Mouse (Mus musculus) C2C12 (cell line): ENCODE results near the gene Gm20696. TPM values are rescaled to one million over a fixed set of nuclear protein-coding genes. Genes with fewer than 3 reads are reported as not detected.

Source experiments
- H3K27me3 ChIP-seq: one replicate; pipeline ENCODE4 v1.6.1; 2011; ENCODE audit not compliant: control insufficient read depth, insufficient read depth, insufficient read length
- H3K36me3 ChIP-seq: one replicate; pipeline ENCODE4 v1.6.1; 2011; ENCODE audit not compliant: control insufficient read depth, insufficient read depth
- H3K4me3 ChIP-seq: one replicate; pipeline ENCODE4 v1.5.1; 2011; ENCODE audit warnings: mild to moderate bottlenecking, control low read depth; ENCODE audit not compliant: poor library complexity, insufficient read depth, severe bottlenecking
- H3K79me2 ChIP-seq: one replicate; pipeline ENCODE4 v1.6.1; 2011; ENCODE audit not compliant: control insufficient read depth, insufficient read depth
- H3K79me3 ChIP-seq: one replicate; pipeline ENCODE4 v1.6.1; 2011; ENCODE audit warnings: low read depth, control low read depth
- H3ac ChIP-seq: one replicate; pipeline ENCODE3; 2011; ENCODE audit warnings: low read depth; ENCODE audit not compliant: control insufficient read depth, insufficient read length
- CEBPB ChIP-seq: IDR thresholded peaks from one replicate; pipeline ENCODE4 v1.6.1; 2011; ENCODE audit warnings: low read depth, mild to moderate bottlenecking, control low read depth, moderate library complexity
- CTCF ChIP-seq: IDR thresholded peaks from one replicate; pipeline ENCODE4 v1.5.1; 2011; ENCODE audit not compliant: control insufficient read depth, insufficient read depth, insufficient read length
- FOSL1 ChIP-seq: IDR thresholded peaks from one replicate; pipeline ENCODE4 v1.8.0; 2011; ENCODE audit warnings: mild to moderate bottlenecking, low read length; ENCODE audit not compliant: poor library complexity, insufficient read depth, severe bottlenecking
- MAX ChIP-seq: IDR thresholded peaks from one replicate; pipeline ENCODE4 v1.6.1; 2011; ENCODE audit warnings: mild to moderate bottlenecking, control low read depth
- MYOD1 ChIP-seq: IDR thresholded peaks from one replicate; pipeline ENCODE4 v1.6.1; 2011; ENCODE audit warnings: low read depth; ENCODE audit not compliant: control insufficient read depth, insufficient read length
- MYOG ChIP-seq: IDR thresholded peaks from one replicate; pipeline ENCODE4 v1.6.1; 2011; ENCODE audit not compliant: control insufficient read depth, insufficient read length; ENCODE audit errors: extremely low read depth
- USF1 ChIP-seq: IDR thresholded peaks from one replicate; pipeline ENCODE4 v1.6.1; 2011; ENCODE audit warnings: low read depth, mild to moderate bottlenecking, control low read depth, moderate library complexity
- polyA plus RNA-seq: library from polyadenylated mRNA; unstranded; fragments of >200 nt; fragmentation: generic; extraction: Trizol; gene quantifications from one replicate; pipeline ENCODE4 v1.2.1, GENCODE M21; 2012; ENCODE audit warnings: missing spikeins

The Gm20696 gene
- polyA plus RNA-seq, 1 experiment = 0.20 TPM

- H3K79me3 ChIP-seq = no peaks in the 10 kb centered on the region
- peaks cover 36% of the 10 kb centered on the region for H3K27me3 ChIP-seq
- H3K79me2 ChIP-seq = no peaks in the 10 kb centered on the region
- no peak for TF ChIP-seq MYOG
- TF ChIP-seq CTCF = no peak
- no peak for TF ChIP-seq MYOD1
- no peak for TF ChIP-seq FOSL1
- no peak for TF ChIP-seq CEBPB
- no peak for TF ChIP-seq USF1
- no peak for TF ChIP-seq MAX
- H3K4me3 ChIP-seq = no peak overlapping the region
- H3ac ChIP-seq = no peak overlapping the region
- H3K36me3 ChIP-seq = no peaks in the 10 kb centered on the region
These were observed 33.9 kb upstream of the Gm20696 start for GRCm38 (mm10) chr6:99700484-99700883.

GRCm38 (mm10) chr6:99692916-99693841 is 26.6 kb upstream of the Gm20696 start:
- no peaks in the 10 kb centered on the region for H3K79me2 ChIP-seq
- H3K36me3 ChIP-seq = no peaks in the 10 kb centered on the region
- H3K27me3 ChIP-seq = peaks cover 64% of the 10 kb centered on the region
- no peak overlapping the region for H3K4me3 ChIP-seq
- H3K79me3 ChIP-seq = no peaks in the 10 kb centered on the region
- no peak overlapping the region for H3ac ChIP-seq
- no peak for TF ChIP-seq CTCF
- TF ChIP-seq FOSL1 = no peak
- TF ChIP-seq USF1 = no peak
- TF ChIP-seq MYOD1 = no peak
- TF ChIP-seq MYOG = no peak
- TF ChIP-seq MAX = no peak

DNA sequence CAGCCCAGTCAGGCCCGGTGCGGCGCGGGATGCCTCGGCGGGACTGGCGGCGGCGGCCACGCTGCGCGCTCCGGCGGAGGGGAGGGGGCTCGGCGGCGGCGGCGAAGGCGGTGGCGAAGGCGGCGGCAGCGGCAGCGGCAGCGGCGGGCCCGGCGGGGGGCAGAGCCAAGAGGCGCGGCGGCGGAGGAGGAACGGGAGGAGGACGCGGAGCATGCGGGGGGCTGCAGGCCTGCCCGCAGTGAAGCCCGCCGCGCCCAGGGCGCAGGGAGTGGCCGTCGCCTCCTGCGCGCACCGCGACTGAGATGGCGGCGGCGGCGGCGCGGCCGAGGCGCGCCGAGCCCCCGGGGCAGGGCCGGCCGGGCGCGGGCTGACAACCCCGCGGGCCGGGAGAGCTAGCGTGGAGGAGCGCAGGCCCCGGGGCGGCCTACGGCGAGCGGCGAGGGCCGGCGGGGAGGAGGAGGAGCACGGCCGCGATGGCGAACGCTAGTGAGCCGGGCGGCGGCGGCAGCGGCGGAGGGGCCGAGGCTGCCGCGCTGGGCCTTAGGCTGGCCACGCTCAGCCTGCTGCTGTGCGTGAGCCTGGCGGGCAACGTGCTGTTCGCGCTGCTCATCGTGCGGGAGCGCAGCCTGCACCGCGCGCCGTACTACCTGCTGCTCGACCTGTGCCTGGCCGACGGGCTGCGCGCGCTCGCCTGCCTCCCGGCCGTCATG is 25.8 kb upstream of the Gm20696 start, which contains the start of gene Gpr27:
Gpr27 (plus strand) TSS at position 474 of the 710 bp plus-strand sequence.
- no peak for TF ChIP-seq CEBPB
- no peak for TF ChIP-seq USF1
- TF ChIP-seq CTCF = no peak
- no peak for TF ChIP-seq FOSL1
- no peak for TF ChIP-seq MYOD1
- no peak for TF ChIP-seq MYOG
- TF ChIP-seq MAX = no peak
- Histone ChIP-seq H3K36me3 (no peaks in the 10 kb centered on the region), H3K27me3 (peaks cover 60% of the 10 kb centered on the region), H3K79me2 (no peaks in the 10 kb centered on the region), H3ac (no peak within 1 kb of the TSS), H3K4me3 (no peak within 1 kb of the TSS), H3K79me3 (no peaks in the 10 kb centered on the region)

DNA sequence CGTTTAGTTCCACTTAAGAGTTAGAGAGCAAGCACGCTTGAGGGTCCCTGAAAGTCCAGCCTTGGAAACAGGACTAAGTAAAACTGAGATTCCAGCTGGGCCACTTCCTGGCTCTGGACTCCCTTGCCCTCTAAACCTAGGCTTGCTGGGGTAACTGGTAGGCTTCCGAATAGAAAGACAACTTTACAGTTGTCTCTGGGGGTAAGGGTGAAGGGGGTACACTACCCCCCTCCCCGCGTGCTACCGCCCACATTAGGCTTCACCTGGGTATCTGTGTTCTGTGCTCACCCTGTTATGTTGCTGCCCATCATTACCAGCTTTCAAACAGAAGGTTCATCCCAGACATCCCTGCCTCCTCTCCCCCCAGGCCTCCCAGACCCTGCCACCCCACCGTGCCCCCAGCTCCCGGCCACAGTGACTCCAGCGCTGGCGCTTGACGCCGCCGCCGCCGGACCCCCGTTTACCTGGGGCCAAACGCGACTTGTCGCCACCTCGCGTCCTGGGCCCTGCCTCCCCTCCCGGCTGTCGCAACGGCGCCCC is 25.1 kb upstream of the Gm20696 start:
- Histone ChIP-seq H3K36me3 (no peaks in the 10 kb centered on the region), H3K4me3 (no peak overlapping the region), H3K79me2 (no peaks in the 10 kb centered on the region), H3ac (no peak overlapping the region), H3K79me3 (no peaks in the 10 kb centered on the region), H3K27me3 (peaks cover 60% of the 10 kb centered on the region)
- TF ChIP-seq MYOD1 = no peak
- TF ChIP-seq MAX = no peak
- no peak for TF ChIP-seq MYOG
- TF ChIP-seq FOSL1 = no peak
- no peak for TF ChIP-seq CTCF
- no peak for TF ChIP-seq CEBPB
- no peak for TF ChIP-seq USF1

DNA sequence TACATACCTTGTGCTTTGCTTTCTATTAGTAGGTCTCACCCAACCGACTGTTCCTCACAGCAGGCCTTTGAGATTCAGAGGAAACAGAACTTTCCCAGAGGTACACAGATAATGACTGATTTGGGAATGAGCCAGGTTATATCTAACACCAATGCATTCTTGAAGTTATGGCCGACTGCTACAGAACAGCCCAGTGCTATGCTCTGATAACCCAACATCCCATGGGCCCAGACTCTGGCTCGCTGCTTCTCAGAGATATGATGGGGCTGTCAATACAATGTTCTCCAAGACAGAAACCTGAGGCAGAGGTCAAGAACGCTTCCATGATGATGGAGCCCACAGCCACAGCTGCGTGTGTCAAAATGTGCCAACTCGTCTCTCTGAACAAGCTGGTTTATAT is 21.9 kb upstream of the Gm20696 start:
- Histone ChIP-seq H3K4me3 (no peak overlapping the region), H3ac (no peak overlapping the region)
- TF ChIP-seq CTCF = no peak
- TF ChIP-seq MYOG = no peak
- no peak for TF ChIP-seq CEBPB
- no peak for TF ChIP-seq MYOD1
- TF ChIP-seq USF1 = no peak
- TF ChIP-seq MAX = no peak
- no peak for TF ChIP-seq FOSL1

More for the DNA sequence above, 21.9 kb upstream of the Gm20696 start:
- Histone ChIP-seq H3K79me3 (no peaks in the 10 kb centered on the region), H3K27me3 (peaks cover 39% of the 10 kb centered on the region), H3K79me2 (no peaks in the 10 kb centered on the region), H3K36me3 (no peaks in the 10 kb centered on the region)
